Mouse (Mus musculus) activated CD4-positive, CD25-positive, alpha-beta regulatory T cell, adult 9 weeks (primary cell): ENCODE results near the gene Gorasp2. TPM values are rescaled to one million over a fixed set of nuclear protein-coding genes. Genes with fewer than 3 reads are reported as not detected.

Experiments
- polyA plus RNA-seq: library from polyadenylated mRNA; unstranded; fragments of 100-300 nt; shearing (Covaris generic); gene quantifications from one replicate; pipeline ENCODE4 v1.2.1, GENCODE M21; 2017

Gorasp2 gene
- polyA plus RNA-seq = 66.3 TPM

DNA sequence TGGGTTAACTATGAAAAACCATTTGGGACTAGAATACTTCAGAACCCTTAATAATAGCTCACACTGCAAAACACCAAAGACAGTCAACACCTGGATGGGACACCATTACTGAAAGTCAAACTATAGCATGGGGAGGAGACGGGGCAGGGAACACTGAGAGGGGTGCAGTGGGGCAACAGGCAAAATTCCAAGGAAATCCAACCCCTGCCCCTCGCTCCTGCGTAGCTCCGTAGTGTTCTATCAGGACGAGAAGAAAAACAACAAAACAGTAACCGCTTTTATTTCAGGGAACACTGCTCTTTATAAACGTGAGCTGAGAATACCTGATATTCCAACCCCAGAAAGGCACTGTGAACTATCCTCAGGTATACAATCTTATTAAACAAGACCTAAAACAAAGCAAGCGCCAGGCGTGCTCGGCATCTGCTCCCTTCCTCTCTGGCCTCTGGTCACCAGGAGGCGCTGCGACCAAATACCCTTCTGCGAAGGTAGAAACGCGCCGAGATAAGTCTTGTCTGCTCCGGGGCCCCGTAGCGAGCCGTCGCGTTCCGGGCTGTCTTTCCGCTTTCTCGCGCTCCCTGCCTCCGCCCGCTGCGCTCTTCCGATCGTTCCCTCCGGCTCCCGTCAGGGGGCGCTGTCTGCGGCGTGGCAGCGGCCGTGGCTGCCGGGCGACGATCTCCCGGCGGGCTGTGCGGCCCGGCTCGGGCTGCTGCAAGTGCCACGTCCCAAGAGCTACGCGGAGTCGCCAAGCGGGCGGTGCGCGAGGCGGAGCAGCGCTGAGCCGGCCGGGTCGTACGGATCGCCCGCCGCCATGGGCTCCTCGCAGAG lies at the start of gene Gorasp2:
TSS of gene Gorasp2 (plus strand) at position 690 of the 828 bp plus-strand sequence.

DNA sequence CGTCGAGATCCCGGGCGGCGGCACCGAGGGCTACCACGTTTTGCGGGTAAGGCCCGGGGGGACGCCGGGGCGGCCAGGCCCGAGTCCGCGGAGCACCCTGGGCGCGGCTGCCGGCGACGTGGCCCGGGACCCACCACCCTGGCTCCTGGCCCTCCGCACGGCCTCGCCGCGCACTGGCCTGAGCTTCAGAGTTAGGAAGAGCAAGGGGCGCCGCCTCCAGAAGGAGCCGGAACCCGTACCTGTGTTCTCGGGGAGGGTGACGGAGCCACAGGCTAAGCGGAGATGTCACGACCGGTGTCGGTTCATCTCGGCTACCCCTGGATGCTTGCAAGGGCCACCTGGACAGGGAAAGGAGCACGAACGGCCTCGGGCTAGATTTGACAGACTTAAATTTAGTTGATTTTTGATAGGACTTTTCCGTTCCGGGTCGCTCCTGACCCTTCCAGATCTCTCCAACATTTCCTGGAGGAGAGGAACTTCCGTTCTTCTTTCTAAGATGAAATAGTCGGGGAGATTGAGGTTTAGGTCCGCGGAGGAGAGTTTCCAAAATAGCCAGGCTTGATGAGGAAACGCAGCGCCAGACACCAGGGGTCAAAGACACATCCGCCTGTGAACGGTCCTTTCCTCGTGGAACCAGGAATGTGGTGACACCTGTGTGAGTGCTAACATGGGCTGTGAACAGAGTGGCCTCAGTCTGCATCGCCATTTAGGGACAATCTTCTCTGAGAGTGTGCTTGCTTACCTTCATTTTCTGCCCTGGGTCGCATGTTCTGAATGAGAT lies 529 bp downstream of the Gorasp2 start, which contains the start of gene Gm26558:
TSS of gene Gm26558 (minus strand) at position 394 of the 781 bp plus-strand sequence.

Other genes with a start within 250 kb of the Gorasp2 start
- not detected for gene Sp5, start 186.7 kb upstream of the Gorasp2 start, polyA plus RNA-seq
- gene Erich2, start 152.8 kb upstream of the Gorasp2 start, polyA plus RNA-seq = not detected
- not detected for gene Gad1, start 108.5 kb upstream of the Gorasp2 start, polyA plus RNA-seq
- gene Gm26558, start 532 bp downstream of the Gorasp2 start, polyA plus RNA-seq = not detected
- gene Tlk1, start 164.2 kb downstream of the Gorasp2 start, polyA plus RNA-seq = 21.4 TPM